Mouse (Mus musculus) adrenal gland (tissue): Measurements from ENCODE around the gene Klhl42.

Experiments
- intact Hi-C: fragments of 180-260 bp; cut with DNase I; formaldehyde crosslinking; loops from one replicate; pipeline ENCODE4 v1.15.1; 2025
- long read RNA-seq, 2 experiments: library from polyadenylated mRNA; unstranded; transcript quantifications; one replicate each; pipeline ENCODE4 v2.0.0; 2020; ENCODE audit warnings: borderline replicate concordance in 1 of 2; ENCODE audit not compliant: insufficient replicate concordance in 1 of 2

The Klhl42 gene
- long read RNA-seq, experiment 1, full-length matches to known transcripts: 2 of 6 reads
- long read RNA-seq, experiment 1, partial matches to known transcripts: 1 of 6 reads
- long read RNA-seq, experiment 1, other reads (novel, unspliced or antisense): 3 of 6 reads
- long read RNA-seq, experiment 2, partial matches to known transcripts: 1 of 3 reads
- long read RNA-seq, experiment 2, other reads (novel, unspliced or antisense): 2 of 3 reads

GRCm38 (mm10) chr6:147091136-147092120, at the start of gene Klhl42:
Gene Klhl42, plus strand, starts transcription at chr6:147091379.
- intact Hi-C loops: no loop called here

GRCm38 (mm10) chr6:147042291-147043290, 48.6 kb upstream of the Klhl42 start, which contains the start of gene Mrps35:
Gene Mrps35, plus strand, starts transcription at chr6:147042764.
- intact Hi-C loops: no loop called here

- intact Hi-C loops: no loop called here
Observed at GRCm38 (mm10) chr6:147043633-147044032, 47.5 kb upstream of the Klhl42 start.

- intact Hi-C loops: no loop called here
Observed at GRCm38 (mm10) chr6:147049239-147049805, 41.9 kb upstream of the Klhl42 start.

GRCm38 (mm10) chr6:147051666-147052065, 39.5 kb upstream of the Klhl42 start:
- intact Hi-C loops: no loop called here

- intact Hi-C loops: no loop called here
Observed at GRCm38 (mm10) chr6:147052440-147052839, 38.7 kb upstream of the Klhl42 start.

- intact Hi-C loops: no loop called here
Observed at GRCm38 (mm10) chr6:147053785-147054646, 37.2 kb upstream of the Klhl42 start.

- intact Hi-C loops: no loop called here
Observed at GRCm38 (mm10) chr6:147055374-147055977, 35.7 kb upstream of the Klhl42 start.

GRCm38 (mm10) chr6:147059326-147059725, 31.9 kb upstream of the Klhl42 start:
- intact Hi-C loops: no loop called here

- intact Hi-C loops: no loop called here
Observed at GRCm38 (mm10) chr6:147061630-147062029, 29.5 kb upstream of the Klhl42 start.

GRCm38 (mm10) chr6:147062034-147062433, 29.1 kb upstream of the Klhl42 start:
- intact Hi-C loops: no loop called here

- intact Hi-C loops: no loop called here
Observed at GRCm38 (mm10) chr6:147062694-147063093, 28.5 kb upstream of the Klhl42 start.

- intact Hi-C loops: no loop called here
Observed at GRCm38 (mm10) chr6:147064226-147064943, 26.8 kb upstream of the Klhl42 start.

GRCm38 (mm10) chr6:147064944-147065261, 26.3 kb upstream of the Klhl42 start:
- intact Hi-C loops: no loop called here

- intact Hi-C loops: no loop called here
Observed at GRCm38 (mm10) chr6:147075808-147076387, 15.3 kb upstream of the Klhl42 start.

- intact Hi-C loops: no loop called here
Observed at GRCm38 (mm10) chr6:147076878-147077277, 14.3 kb upstream of the Klhl42 start.

GRCm38 (mm10) chr6:147079919-147080318, 11.3 kb upstream of the Klhl42 start:
- intact Hi-C loops: no loop called here

GRCm38 (mm10) chr6:147085398-147086040, 5.7 kb upstream of the Klhl42 start:
- intact Hi-C loops: no loop called here
